Mouse (Mus musculus) lung, postnatal 36 days (tissue): ENCODE data around the gene Tmem50b.
"Not testable (repeated sequence)": the region's sequence is repeated elsewhere in the genome, so short reads cannot be mapped to it uniquely, and the experiment has no call there.

Experiments
- DNase-seq: peaks from one replicate; pipeline ENCODE4 v3.0.0; 2022; ENCODE audit warnings: mixed read lengths

Tmem50b gene

DNA sequence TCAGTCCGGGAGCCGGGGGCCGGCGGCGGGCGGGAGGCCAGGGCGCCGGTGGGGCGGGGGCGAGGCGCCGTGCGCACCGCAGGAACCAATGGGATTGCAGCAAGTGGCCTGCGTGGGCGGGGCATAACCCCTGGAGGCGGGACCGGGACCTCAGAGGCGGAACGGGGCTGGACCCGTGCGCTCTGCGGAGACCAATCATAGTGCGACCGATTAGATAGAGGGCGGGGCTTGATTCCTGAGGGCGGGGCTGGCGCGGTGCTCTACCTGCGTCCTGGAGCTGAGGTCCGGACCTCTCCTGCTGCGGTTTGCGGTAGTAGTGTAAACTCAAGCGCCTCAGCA, at the start of gene Tmem50b:
Tmem50b (minus strand) TSS at position 129 of the 339 bp plus-strand sequence.
- DNase-seq: peak; percentile 99

DNA sequence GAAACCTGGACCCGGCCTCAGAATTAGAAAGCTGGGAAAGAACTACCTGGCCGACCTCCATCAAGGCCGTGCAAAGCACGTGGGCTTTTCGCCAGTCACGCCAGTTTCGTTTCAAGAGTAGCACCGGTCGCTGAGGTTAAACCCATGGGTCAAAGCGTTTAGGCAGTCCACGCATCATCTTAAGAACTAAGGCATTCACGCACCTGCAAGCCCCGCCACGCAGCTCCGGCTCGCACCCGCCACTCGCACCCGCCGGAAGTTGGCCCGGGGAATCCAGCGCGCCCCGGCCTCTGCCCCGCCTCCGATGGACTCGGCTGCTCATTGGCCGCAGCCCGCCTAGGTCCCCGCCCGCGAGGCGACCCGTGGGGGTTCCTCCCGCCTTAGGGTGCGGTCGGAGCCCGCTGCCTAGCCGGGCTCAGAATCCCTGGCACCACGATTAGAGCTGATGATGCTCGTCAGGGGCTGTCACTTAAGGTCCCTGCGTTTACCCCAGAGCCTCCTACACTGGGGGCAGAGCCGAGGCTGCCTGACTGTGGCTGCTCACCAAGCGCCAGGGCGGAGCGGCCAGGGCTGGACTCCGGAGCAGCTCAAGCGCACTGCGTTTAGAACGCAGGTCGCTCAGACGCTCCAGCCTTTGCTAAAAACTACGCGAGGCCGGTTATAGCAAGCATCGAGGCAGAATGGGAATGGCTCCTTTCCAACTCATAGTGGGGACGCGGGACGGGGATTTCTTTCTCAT, 49.2 kb upstream of the Tmem50b start, which contains the start of gene Gart:
Gart (minus strand) TSS at position 272 of the 739 bp plus-strand sequence.
- DNase-seq: peak; percentile 96

DNA sequence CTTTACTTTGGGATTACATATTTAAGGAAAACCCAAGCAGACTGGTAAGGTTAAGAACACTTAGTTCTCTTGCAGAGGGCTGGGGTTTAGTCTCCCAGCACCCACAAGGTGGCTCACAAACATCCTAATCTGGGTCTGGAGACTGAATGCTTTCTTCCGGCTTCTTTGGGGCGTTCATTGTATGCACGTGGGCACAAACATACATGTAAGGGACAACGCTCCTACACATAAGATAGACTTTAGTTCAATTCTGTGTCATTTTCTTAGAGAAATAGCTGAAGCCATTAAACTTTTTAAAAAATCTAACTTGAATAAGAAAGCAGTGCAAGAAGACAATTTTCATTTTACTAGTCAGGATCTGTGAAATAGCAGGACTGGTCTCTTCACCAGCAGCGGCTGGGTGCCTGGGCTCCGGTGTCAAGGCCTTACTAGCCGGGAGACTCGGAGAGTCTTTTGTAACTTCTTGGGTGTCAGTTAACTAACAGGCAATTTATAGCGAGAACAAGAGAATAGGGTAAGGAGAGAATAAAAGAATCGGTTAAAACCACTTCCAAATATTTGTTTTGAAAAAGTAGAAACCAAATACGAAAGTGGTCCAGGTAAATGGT, 48.5 kb upstream of the Tmem50b start:
- DNase-seq: peak; percentile 15

DNA sequence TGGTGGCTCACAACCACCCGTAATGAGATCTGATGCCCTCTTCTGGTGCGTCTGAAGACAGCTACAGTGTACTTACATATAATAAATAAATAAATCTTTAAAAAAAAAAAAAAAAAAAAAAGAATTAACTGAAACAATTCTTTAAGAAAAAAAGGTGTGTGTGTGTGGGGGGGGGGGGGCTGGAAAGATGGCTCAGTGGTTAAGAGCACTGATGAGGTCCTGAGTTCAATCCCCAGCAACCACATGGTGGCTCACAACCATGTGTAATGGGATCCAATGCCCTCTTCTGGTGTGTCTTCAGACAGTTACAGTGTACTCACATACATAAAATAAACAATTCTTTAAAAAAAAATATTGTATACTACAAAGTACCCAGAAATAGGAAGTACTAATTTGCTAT, 47.8 kb upstream of the Tmem50b start:
- not testable (repeated sequence) for DNase-seq

DNA sequence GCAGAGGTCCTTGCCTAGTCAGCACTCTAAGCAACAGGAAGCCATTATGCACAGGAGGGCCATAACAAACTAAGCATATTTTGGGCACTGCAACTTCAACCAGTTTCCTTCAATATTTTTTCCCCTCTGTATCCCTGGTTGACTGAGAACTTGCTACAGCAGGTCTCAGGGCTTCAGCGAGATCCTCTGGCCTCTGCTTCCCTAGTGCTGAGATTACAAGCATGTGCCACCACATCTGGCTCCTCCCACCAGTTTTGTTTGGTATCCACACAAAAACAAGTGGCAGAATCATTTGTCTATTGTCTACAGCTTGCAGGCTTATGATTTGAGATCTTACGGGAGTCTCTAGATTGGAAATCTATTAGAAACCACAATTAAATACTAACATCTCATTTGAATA, 47.3 kb upstream of the Tmem50b start:
- DNase-seq: no peak

DNA sequence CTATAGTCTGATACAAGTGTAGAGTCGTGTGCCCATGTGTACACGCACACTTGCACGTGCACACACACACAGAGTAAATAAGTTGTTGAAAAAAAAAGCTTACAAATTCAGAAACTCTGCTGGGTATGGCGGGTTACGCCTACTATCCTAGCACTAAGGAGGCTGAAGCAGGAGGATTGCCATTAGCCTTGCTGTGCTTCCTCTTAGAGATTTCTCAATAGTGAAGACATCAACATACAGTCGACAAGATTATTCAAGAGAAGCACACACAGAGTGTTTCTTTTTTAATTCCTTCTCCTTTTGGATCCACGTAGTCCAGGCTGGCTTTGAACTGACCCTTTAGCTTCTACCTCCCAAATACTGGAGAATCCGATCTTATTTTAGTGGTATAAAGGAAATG, 42.6 kb upstream of the Tmem50b start:
- no peak for DNase-seq

DNA sequence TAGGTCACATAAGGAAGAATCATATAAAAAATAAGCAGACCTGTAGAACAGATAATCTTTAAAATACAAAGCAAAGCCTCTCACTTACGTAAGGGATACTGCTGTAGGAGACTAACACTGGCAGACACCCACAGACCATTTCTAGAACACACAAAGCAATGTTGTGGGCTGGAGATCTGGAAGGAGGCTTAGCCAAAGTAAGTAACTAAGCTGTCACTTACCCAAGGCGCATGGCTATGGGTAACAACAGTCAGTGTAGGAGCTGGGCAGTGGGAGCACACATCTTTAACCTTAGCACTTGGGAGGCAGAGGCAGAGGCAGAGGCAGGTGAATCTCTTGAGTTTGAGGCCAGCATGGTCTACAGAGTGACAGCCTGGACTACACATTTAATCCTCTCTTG, 42.0 kb upstream of the Tmem50b start:
- no peak for DNase-seq

DNA sequence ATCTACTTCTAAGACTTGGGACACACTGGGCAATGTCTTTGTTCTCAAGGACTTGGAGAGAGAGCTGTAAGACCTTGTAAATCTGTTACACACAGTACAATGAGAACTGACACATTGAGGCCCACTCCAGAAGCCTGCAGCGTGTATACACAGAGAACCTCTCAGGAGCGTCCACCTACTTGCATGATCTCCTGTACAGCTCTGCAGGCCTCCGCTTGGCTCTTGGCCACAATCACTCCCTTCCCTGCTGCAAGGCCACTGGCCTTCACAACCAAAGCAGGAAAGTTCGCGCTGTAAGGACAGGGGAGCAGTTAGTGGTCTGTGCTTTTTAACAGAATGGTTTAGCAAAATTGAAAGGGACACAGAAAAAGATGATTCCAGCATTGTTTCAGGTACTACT, 41.6 kb upstream of the Tmem50b start:
- no peak for DNase-seq

DNA sequence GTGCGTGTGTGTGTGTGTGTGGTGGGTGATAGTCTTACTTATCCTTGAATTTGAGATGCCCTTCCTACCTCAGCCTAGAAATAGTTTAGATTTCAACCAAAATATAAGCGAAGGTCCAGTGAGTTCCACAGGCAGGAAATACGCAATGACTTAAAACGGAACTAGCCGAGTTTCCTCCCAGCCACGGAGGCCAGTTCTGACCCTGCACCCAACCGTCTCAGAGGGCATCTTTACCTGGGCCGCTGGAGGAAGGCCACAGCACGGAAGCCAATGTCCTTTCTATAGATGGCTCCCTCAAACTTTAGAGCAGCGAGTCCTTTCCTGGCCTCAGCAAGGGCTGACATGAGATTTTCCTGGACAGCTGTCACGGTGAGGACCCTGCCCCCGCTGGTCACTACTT, 36.0 kb upstream of the Tmem50b start:
- no peak for DNase-seq

DNA sequence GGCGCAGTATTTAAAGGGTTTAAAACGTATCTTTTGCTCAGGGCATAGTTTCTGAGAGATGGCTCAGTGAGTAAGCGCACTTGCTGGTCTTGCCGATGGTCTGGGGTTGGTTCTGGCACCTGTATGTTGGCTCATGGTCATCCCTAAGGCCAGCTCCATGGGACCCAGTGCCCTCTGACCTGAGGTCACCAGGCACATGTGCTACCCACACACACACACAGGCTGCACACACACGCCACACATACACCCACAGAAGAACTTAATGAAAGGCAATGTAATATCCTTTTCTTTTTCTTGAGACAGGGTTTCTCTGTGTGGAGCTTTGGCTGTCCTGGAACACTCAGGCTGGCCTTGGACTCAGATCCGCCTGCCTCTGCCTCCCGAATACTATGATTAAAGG, 35.3 kb upstream of the Tmem50b start:
- no peak for DNase-seq

DNA sequence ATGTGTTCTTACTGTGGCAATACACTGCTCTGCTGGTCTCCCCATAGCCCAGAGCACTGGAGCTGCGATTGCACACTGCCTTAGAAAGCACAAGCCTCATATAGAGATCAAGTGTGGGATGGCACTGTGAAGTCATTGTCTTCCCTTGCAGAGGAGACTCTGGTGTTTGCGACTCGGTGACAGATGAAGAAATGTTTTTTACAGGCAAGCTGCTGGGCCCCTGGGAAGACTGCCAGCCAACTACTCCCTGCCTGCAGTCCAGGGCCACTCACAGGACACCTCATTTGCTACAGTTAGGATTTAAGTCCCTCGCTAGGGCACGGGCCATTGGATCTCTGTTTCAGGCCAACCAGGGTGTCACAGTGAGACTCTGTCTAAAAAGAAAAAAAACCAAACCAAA, 34.8 kb upstream of the Tmem50b start:
- no peak for DNase-seq

DNA sequence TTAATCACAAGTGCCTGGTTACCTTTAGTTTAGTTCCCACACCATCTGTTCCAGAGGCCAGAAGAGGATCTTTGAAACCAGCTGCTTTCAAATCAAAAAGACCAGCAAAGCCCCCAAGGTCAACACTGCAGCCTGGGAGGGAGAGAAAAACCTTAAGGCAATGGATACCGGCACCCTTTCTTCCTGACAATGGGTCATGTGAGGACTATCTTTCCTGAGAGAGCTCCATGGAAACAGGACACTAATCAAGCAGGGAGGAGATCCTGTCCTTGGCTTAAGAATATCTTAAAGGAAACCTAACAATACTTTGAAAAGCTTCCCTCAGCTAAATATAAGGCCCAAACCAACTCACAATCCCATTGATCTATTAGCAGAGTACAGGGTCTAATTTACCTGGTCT, 33.0 kb upstream of the Tmem50b start:
- no peak for DNase-seq

DNA sequence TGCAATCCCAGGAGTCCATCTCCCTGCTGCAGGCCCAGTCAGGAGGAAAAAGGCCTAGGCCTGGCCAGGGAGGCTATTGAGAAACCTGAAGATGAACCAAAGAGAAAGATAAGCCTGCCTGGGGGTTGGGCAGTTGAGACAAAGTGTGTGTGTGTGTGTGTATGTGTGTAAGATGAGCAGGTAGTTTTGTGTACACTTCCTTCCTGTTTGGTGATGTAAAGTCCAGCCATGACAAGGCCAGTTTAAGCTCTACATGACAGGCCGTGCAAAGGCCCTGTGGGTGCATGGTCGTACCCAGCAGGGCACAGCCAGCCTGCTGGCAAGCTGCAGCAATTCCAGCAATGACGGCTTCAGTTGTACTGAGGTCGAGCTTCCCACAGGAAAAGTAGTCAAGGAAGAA, 32.1 kb upstream of the Tmem50b start:
- DNase-seq: no peak

DNA sequence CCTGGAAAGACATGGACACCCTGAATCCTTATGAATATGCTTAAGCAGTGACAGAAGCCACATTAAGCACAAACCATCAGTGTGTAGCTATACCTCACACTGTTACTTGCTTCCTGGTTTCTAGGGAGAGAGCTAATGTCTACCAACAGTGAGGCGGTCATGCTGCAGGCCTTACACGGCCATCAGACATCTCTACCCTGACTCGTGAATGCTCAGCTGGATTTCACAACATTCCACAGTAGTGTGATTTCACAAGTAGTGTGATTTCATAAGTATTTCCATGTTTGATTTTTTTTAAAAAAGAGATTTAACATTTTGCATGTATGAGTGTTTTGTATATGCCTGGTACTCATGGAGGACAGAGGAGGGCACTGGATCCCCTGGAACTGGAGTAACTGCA, 31.1 kb upstream of the Tmem50b start:
- no peak for DNase-seq

DNA sequence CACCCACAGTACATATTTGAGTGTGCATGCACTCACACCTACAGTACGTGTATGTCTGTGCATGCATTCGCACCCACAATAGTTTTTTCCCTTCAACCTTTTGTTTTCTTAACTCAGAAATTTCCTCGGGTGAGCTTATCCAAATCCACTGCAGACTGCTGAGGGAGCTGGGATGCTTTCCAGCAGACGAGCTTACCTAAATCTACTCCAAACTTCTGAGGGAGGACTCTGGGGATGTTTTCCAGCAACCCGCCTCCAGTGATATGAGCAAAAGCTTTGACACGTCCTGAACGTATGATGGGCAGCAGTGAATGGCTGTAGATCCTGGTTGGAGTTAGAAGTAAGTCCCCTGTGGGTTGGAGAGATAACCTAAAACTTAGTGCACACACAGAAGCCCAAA, 30.2 kb upstream of the Tmem50b start:
- DNase-seq: no peak

DNA sequence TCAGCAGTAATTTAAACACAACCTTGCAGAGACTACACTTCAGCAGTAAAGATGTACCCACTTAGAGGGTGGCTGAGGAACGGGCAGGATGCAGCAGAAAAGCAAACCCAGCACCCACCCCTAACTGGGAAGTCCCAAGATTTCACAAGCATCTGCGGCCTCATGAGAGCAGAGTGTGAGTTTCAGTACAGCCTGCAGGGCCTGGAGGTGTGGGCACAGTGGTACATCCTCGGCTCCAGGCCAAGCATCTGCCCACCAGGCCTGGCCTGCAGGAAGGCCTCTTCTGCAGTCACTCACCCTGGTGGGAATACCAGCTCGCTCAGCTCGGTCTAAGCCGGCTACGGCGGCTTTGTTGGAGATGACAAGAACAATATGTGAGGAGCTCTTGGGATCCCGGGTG, 25.5 kb upstream of the Tmem50b start:
- DNase-seq: no peak

DNA sequence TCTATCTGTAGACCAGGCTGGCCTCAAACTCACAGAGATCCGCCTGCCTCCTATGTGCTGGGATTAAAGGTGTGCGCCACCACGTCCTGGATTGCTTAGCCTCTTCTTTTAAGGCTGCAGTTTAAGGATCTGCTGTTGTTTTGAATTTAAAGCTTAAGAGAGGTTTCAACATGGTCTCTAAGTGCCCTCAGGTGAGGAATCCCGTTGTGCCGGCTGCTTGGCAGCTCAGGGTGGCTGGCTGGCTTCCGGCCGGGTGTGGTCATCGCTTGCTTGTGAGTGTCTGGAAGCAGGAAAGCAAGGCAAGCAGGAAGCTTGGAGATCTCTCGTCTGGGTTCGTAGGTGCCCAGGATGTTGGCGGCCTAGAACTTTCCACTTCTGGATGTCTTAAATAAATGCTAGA, 23.4 kb upstream of the Tmem50b start:
- DNase-seq: peak; percentile 88

DNA sequence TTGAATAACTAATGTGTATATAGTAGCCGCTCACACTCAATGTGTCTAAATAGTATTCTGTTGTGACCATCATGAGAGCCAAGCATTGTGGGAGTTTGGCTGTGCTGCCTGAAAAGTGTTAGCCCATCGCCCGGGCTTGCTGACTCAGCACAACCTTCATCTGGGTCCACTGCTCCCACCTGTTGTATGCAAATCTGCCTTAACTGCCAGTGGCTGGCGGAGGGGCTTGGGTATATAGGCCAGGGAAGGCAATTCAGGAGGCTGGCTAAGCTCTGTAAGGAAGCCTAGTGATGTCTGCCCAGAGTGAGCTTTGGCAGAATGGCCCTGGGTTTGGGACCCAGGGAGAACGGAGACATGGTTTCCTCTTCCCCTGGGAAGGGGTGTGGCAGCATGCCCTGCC, 22.6 kb upstream of the Tmem50b start:
- no peak for DNase-seq

DNA sequence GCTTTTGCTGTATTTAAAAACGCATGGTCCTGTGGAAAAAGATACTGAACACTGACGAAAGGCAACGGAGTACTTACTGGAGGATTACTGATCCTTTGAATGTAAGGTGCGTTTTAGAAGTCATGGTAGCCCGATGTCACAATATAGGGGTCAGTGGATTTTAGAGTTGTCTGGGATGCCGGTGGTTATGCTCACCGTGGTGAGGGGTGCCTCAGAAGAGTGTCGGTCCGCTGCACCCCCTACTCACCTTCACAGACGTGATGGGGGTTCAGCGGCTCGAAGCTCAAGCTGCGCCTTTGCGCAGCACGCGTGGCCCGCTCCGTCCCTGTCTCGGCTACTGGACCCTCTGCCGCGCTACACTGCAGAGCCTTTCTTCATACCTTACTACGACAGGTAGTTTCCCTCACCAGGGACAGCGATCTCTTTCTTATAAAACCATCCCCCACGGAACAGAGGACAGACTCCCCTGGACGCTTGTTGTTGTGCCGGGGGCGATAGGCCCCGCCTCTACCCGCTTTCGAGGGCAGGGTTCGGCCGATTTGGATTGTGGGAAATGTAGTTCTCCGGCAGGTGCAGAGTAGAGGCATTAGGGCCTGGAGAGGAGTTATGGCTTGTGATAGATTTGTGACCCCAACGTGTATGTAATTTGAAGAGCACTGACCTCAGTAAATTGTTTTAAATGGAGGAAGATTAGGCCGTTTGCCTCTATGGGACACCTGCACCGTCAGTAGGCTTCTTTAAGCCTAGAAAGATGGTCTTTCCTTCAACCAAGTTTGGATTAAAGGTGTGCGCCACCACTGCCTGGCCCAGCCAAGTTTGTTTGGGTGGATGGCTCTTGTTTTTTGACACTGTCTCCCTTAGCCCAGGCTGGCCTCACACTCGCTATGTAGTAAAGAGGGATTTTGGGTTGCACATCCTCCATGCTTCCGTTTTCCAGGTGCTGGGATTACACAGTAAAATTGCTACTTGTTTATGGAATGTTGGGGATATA, 21.2 kb upstream of the Tmem50b start, which contains the start of gene Dnajc28:
Dnajc28 (minus strand) TSS at position 516 of the 991 bp plus-strand sequence.
- peak; percentile 91 for DNase-seq

DNA sequence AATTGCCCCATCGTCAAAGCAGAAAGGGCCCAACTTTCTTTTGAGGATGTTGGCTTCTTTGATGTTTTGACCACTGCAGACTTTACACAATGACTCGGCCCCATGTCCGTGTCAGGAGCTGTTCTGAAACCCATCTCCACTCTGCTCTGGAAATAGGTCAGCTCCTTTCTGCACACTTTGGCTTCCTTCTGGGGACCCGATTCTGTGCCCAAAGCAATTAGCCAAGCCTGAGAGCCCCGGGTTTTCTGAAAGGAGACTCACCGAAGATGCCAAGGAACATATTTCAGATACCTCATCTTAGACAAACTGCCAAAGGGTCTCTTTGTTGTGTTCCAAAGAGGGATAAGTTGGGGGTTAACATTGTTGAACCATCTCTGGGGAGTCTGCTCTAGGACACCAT, 17.0 kb upstream of the Tmem50b start:
- no peak for DNase-seq

DNA sequence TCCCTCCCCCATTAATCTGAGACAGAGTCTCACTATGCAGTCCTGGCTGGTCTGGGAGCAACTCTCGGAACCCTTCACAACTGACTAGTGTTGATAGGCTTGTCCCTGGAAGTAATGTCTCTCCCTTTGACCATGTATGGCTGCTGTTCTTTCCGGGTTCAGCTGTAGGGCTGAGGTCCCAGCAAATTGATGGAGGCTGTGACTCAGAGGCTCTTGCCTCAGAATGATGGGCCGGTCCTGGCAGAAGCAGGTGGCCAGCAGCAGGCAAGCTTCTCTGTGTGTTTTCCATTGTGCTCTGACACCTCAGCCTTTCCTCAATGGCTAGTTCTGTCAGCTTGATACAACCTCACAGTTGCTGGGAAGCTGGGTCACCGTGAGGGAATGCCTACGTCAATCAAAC, 14.9 kb upstream of the Tmem50b start:
- no peak for DNase-seq

DNA sequence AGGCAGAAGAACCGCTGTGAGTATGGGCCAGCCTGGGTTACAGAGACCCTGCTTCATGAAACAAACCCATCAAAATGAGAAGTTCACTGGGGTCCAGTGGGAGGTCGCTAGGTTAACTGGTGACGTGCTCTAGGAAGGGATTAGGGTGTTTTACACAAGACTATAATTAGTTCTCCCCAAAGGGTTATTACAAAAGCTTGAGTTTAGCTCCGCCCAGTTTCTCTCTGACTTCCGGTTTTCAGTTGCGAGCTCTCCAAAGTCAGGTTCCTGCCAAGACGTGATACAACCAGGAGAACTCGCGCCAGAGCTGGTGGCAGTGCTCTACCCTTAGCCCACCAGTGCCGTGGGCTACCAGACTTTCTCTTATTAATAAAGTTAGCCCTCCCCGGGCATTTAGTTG, 13.6 kb upstream of the Tmem50b start:
- DNase-seq: peak; percentile 70

DNA sequence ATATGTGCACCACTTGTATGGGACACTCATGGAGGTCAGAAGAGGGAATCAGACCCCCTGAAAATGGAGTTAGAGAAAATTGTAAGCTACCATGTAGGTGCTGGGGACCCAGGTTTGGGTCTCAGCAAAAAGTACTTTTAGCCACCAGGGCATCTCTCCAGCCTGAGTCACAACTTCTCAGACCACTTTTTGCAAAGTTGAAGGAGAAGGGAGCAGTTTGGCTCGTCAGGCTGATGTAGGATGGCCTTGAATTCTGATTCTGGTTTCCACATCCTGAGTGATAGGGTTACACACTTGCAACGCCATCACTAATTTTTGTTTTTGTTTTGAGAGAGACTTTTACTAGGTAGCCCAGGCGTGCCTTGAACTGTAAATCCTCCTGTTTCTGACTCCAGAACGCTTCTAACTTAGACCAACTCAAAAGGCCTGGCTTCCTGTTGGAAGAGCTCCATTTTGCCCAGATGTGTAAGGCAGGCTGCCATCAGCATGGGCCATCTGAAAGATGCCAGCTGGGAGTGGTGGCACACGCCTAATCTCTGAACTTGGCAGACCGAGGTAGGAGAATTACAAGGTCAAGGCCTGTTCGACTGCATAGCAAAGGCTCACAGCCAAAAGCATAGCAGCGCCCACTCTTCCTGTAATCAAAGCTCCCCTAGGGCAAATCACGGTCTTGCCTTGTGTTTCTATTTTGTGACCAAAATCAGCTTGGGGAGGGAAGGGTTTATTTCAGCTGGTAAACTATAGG, 12.1 kb upstream of the Tmem50b start:
- peak; percentile 70 for DNase-seq
